Comparison of ENCODE assay signal across 22 mouse cellular contexts in the genomic region with DNA sequence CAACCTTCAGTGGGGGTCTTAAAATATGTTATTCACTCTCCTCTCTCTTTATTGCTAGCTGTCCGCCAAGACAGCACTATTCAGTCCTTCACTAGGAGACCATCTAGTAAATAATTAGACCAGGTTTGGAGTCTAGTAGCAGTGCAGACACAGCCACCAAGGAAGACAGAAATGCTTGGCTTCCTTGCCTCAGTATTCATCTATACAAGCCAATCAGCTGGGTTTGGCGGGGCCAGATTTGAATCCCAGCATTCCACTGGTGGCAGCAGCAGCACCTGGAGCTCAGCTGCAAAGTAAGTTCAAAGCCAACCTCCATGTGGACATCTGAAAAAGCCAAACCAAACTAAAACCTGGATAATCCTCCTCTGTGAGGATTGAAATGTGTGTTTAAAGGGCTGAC. TPM values are rescaled to one million over a fixed set of nuclear protein-coding genes. Genes with fewer than 3 reads are reported as not detected.
DNase-seq lines count a peak whose midpoint lies in the region; ATAC-seq and TF ChIP-seq lines count a peak whose summit lies in the region.
"Had no signal": no experiment of that assay in that cellular context is flagged by ENCODE, and none has a peak within 500 bp of the region (broad histone marks: within the 10 kb centered on the region; RNA-seq: fewer than 3 reads in every experiment).

No protein-coding gene starts in this region.

- 0 out of 2 replicates have a peak overlapping the region, but pooled peaks have one; percentile 15 for H3K9ac ChIP-seq in liver, adult 2 months (ENCODE audit: low read depth, low read length)
- H3K9ac ChIP-seq in liver, embryonic 12.5 days = no peak overlapping the region
- H3K9ac ChIP-seq: embryonic facial prominence, embryonic 12.5 days; embryonic facial prominence, embryonic 15.5 days; forebrain, postnatal 0 days; hindbrain, embryonic 12.5 days had no signal

- H3K79me2 ChIP-seq in liver, adult 2 months (ENCODE audit: control insufficient read depth, insufficient read depth, low read length) = peaks cover 43% of the 10 kb centered on the region

- H3K4me2 ChIP-seq in liver, embryonic 12.5 days = no peak overlapping the region
- H3K4me2 ChIP-seq: embryonic facial prominence, embryonic 12.5 days; embryonic facial prominence, embryonic 15.5 days; heart, embryonic 11.5 days; hindbrain, embryonic 12.5 days had no signal

- no peak overlapping the region for H3K4me3 ChIP-seq in liver, adult 2 months (ENCODE audit: insufficient read depth, low read depth, low read length)
- H3K4me3 ChIP-seq in liver, embryonic 12.5 days = no peak overlapping the region
- H3K4me3 ChIP-seq: embryonic facial prominence, embryonic 12.5 days; embryonic facial prominence, embryonic 15.5 days; gastrocnemius, adult 2 months; hindbrain, embryonic 12.5 days had no signal

- peak overlapping the region; percentile 39 for H3K27ac ChIP-seq in liver, adult 2 months (replicated peaks; ENCODE audit: insufficient read depth, low read depth, low read length)
- H3K27ac ChIP-seq in liver, embryonic 12.5 days = no peak overlapping the region
- H3K27ac ChIP-seq: embryonic facial prominence, embryonic 12.5 days; embryonic facial prominence, embryonic 15.5 days; gastrocnemius, adult 2 months; hindbrain, embryonic 12.5 days had no signal

- H3K36me3 ChIP-seq in liver, adult 2 months (ENCODE audit: control insufficient read depth, insufficient read depth, low read length) = no peaks in the 10 kb centered on the region
- no peaks in the 10 kb centered on the region for H3K36me3 ChIP-seq in liver, embryonic 12.5 days
- H3K36me3 ChIP-seq: embryonic facial prominence, embryonic 12.5 days; embryonic facial prominence, embryonic 15.5 days had no signal

- no peak for ATAC-seq in liver, embryonic 12.5 days
- ATAC-seq: CD4-positive, CD25-positive, alpha-beta regulatory T cell, adult 4 months; forebrain, embryonic 14.5 days; forebrain, postnatal 0 days had no signal

- WGBS in liver, adult 2 months = 58% methylated on average over 2 of the region's 2 CpGs
- 82% methylated on average over 2 of the region's 2 CpGs for WGBS in liver, embryonic 12.5 days (ENCODE audit: insufficient replicate concordance)

- DNase-seq in kidney, adult 9 months = peak; percentile 48
- no peak for DNase-seq in kidney, postnatal 14 days
- no peak for DNase-seq in liver, adult 2 months (ENCODE audit: extremely low read depth, low read depth, low spot score)
- peak; percentile 50 for DNase-seq in yolk sac, embryonic 10.5 days (ENCODE audit: low spot score)
- DNase-seq in right cerebral cortex, postnatal 4 days = no peak
- DNase-seq: adrenal gland, adult 2 months; adrenal gland, postnatal 14 days; cerebellum, adult 11 months; cerebellum, adult 2 months; cerebellum, adult 9-11 months; cerebellum, postnatal 25 days; forebrain, postnatal 0 days; gastrocnemius, adult 2 months; gastrocnemius, postnatal 14 days; heart, adult 11 months had no signal

- H3K4me1 ChIP-seq in liver, adult 2 months (ENCODE audit: control insufficient read depth, insufficient read depth, low read length) = peaks cover 26% of the 10 kb centered on the region
- peaks cover 17% of the 10 kb centered on the region for H3K4me1 ChIP-seq in liver, embryonic 12.5 days

- TF ChIP-seq CTCF in liver, adult 2 months (IDR thresholded peaks at IDR 0.05; ENCODE audit: low read depth, low read length) = no peak

- TF ChIP-seq POLR2A in liver, adult 2 months (IDR thresholded peaks at IDR 0.05; ENCODE audit: extremely low read depth, insufficient read depth, low read length) = no peak

- H3K9me3 ChIP-seq in liver, embryonic 12.5 days (replicated peaks) = no peaks in the 10 kb centered on the region
- H3K9me3 ChIP-seq: embryonic facial prominence, embryonic 12.5 days; embryonic facial prominence, embryonic 15.5 days; hindbrain, embryonic 12.5 days had no signal

- no peaks in the 10 kb centered on the region for H3K27me3 ChIP-seq in liver, adult 2 months (ENCODE audit: control insufficient read depth, insufficient read depth, low read length)
- no peaks in the 10 kb centered on the region for H3K27me3 ChIP-seq in liver, embryonic 12.5 days (replicated peaks)
- H3K27me3 ChIP-seq: embryonic facial prominence, embryonic 12.5 days; embryonic facial prominence, embryonic 15.5 days; hindbrain, embryonic 12.5 days had no signal

RNA-seq across cellular contexts. Expression of gene Sik3, which starts 47.6 kb away (rescaled TPM):
- 14.1 and 17.3 TPM in 2 replicates for total RNA-seq in liver, adult 2 months (2014; rRNA removed)
- 14.9 and 16.5 TPM in 2 replicates for polyA plus RNA-seq in liver, adult 2 months (2012; rRNA removed)
- 6.8 and 7.1 TPM in 2 replicates for polyA plus RNA-seq in liver, embryonic 12.5 days (2016; fragmentation: Nextera tagmentation; extraction: Ambion mirVana)

RNA-seq across cellular contexts. Expression of gene Pafah1b2, which starts 47.8 kb away (rescaled TPM):
- 14.6 and 14.8 TPM in 2 replicates for total RNA-seq in liver, adult 2 months (2014; rRNA removed)
- polyA plus RNA-seq in liver, adult 2 months (2012; rRNA removed) = 12.0 and 14.2 TPM in 2 replicates
- 118 and 125 TPM in 2 replicates for polyA plus RNA-seq in liver, embryonic 12.5 days (2016; fragmentation: Nextera tagmentation; extraction: Ambion mirVana)

Comparison
In these comparisons a context has a peak if more than half of its experiments do, and no peak if none do; other contexts are left out.
1. DNase-seq: peak in kidney, adult 9 months (single experiment) and yolk sac, embryonic 10.5 days (single experiment); none in kidney, postnatal 14 days (single experiment), liver, adult 2 months (single experiment) and right cerebral cortex, postnatal 4 days (single experiment).